Mouse (Mus musculus): ENCODE measurements around the gene Gm4302.
"Not testable (repeated sequence)": the region's sequence is repeated elsewhere in the genome, so short reads cannot be mapped to it uniquely, and the experiment has no call there.

Gm4302 gene

GRCm38 (mm10) chr10:100340536-100340935 is at the start of gene Gm4302:
TSS of gene Gm4302 (plus strand) at chr10:100340836.
- DNase-seq (ENCODE audit: low spot score), result not testable (repeated sequence)

- DNase-seq (ENCODE audit: low spot score), result no peak
These were observed 44.5 kb upstream of the Gm4302 start for GRCm38 (mm10) chr10:100296105-100296504.

GRCm38 (mm10) chr10:100300106-100300505 is 40.5 kb upstream of the Gm4302 start:
- not testable (repeated sequence) for DNase-seq (ENCODE audit: low spot score)

- DNase-seq (ENCODE audit: low spot score), result not testable (repeated sequence)
These were observed 5.3 kb upstream of the Gm4302 start, which contains the start of gene Gm4301 for GRCm38 (mm10) chr10:100335376-100335775. TSS of gene Gm4301 (plus strand) at chr10:100335676.

- DNase-seq (ENCODE audit: low spot score), result not testable (repeated sequence)
These were observed 5.0 kb downstream of the Gm4302 start, which contains the start of gene Gm4303 for GRCm38 (mm10) chr10:100345672-100346071. TSS of gene Gm4303 (plus strand) at chr10:100345972.

- not testable (repeated sequence) for DNase-seq (ENCODE audit: low spot score)
These were observed 10.2 kb downstream of the Gm4302 start, which contains the start of gene Gm4305 for GRCm38 (mm10) chr10:100350793-100351192. TSS of gene Gm4305 (plus strand) at chr10:100351093.

GRCm38 (mm10) chr10:100356841-100357240 is 16.2 kb downstream of the Gm4302 start:
- DNase-seq (ENCODE audit: low spot score), result not testable (repeated sequence)

GRCm38 (mm10) chr10:100361038-100361437 is 20.4 kb downstream of the Gm4302 start, which contains the start of gene Gm4307:
TSS of gene Gm4307 (plus strand) at chr10:100361338.
- DNase-seq (ENCODE audit: low spot score), result not testable (repeated sequence)

GRCm38 (mm10) chr10:100382460-100382859 is 41.8 kb downstream of the Gm4302 start, which contains the start of gene Gm4312:
TSS of gene Gm4312 (minus strand) at chr10:100382560.
- DNase-seq (ENCODE audit: low spot score), result not testable (repeated sequence)
